Mouse (Mus musculus) retina, postnatal 7 days (tissue): ENCODE measurements around the gene Emilin2.

ENCODE experiments used
- DNase-seq: peaks from one replicate; pipeline ENCODE4 v3.0.0-alpha.2; 2012; ENCODE audit warnings: low read depth, low spot score

Emilin2 gene

DNA sequence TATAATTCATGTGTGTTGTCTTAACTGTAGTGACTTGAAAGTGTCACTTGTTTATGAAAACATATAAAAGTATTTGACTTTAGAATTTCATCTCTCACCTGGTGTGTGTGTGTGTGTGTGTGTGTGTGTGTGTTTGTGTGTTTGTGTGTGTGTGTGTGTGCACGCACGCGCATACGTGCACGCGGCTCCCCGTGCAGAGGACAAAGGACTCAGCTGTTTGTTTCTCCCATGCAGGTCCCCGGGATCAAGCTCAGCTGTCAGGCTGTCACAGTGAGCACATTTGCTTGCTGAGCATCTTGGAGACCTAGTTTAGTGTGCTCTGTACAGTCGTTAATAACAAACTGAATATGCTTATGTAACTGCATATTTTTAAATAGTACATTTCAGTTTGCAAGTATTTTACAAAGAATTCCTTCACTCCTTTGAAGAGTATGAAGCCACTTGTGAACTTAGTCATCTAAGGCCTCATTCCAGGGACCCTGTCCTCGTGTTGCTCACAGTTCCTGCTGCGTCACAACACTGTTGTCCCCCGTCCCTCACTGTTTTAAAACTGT lies 77.7 kb downstream of the Emilin2 start:
- DNase-seq: no peak

DNA sequence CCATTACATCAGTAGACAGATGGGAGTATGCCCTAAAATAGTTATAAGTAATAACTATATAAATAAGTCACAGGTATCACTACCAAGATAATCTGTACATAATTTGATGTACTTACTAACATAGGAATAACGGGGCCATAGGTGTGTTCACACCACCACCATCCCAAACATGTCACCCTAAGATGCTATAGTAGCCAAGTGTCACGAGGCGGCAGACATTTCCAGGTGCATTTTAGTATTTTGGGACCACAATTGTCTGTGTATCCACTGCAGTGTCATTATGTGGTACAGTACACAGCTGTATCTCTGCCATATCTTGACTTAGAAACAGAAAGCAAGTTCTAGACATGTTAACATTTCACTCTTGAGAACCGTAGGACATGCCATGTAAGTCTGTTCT lies 78.6 kb downstream of the Emilin2 start:
- DNase-seq: no peak

- no peak for DNase-seq
These were observed 79.8 kb downstream of the Emilin2 start for GRCm38 (mm10) chr17:71231998-71232397.

- DNase-seq: no peak
These were observed 81.6 kb downstream of the Emilin2 start for GRCm38 (mm10) chr17:71230108-71230709.

DNA sequence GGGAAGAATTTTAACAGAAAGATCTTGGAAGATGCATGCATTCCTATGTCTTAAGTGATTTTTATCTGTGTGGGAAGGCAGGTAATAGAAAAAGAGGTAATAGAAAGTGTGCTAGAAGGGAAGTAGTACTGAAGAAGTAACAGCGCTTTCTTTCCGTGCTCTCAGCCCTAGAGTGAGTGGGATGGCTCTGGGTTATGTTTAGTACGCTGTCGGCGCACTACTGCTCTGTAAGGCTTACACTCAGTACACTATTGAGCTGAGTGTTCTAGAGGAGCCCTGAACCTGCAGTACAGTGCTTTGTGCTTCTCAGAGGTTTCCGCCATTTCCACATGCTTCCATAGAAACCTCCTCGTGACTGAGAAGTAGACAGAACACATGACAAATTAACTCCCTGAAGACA lies 83.1 kb downstream of the Emilin2 start:
- DNase-seq: no peak

GRCm38 (mm10) chr17:71227128-71227895 lies 84.5 kb downstream of the Emilin2 start:
- no peak for DNase-seq

- DNase-seq: no peak
These were observed 86.7 kb downstream of the Emilin2 start for GRCm38 (mm10) chr17:71225091-71225490.

GRCm38 (mm10) chr17:71224521-71224920 lies 87.3 kb downstream of the Emilin2 start:
- DNase-seq: no peak

DNA sequence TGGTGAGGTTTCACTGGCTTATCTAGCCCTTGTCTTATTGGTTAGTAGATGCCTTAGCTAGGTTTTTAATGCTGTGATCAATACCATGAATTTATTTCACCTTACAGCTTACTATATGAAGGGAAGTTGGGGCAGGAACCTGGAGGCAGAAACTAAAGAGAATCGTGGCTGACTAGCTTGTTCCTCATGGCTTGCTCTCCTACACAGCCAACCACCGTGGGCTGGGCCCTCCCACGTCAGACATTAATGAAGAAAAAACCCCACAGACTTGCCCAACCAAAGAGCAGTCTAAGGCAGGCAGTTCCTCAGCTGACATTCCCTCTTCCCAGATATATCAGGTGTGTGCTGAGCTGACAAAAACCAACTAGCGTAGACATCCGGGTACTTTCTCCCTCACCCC lies 88.1 kb downstream of the Emilin2 start:
- no peak for DNase-seq

DNA sequence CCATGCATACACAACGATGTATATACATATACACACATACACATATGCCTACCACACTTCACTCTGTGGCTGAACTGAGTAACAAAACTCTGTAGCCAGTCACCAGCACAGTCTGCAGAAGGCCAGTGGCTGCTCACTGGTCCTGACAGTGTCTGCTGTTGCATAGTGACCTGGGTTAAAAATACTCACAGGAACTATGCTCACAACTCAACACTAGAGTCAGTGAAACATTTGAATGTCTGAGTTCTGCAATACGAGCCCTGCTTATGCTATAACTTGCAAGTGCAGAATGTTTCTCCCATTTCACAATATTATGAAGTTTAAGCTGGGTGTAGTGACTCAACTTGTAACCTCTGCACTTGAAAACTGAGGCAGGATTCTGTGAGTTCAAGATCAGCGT lies 90.4 kb downstream of the Emilin2 start:
- DNase-seq: no peak

DNA sequence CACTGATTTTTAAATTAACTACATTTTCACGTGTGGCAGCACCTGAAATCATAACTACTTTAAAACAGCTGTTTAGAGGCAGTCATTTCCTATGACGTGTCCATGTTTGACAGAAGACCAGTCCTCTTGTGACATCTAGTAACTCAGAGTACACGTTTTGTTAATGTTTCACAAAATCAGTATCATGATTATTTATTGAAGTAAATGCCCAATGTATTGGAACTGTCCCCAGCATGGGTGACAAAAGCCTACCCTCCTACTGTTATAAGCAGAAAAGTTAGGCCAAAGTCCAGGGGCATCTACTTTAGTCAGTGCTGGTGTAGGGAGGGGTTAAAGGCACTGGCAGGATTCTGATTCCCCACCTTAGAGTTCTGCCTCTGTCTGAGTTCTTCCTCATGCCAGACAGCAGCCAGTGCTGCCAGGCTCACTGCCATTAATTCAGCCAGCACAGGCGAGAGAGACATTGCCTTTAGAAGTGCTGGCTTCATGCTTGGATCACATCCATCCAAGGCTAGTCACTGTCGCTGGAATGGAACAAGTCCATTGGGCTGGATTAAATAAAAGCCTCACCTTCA lies 94.6 kb downstream of the Emilin2 start:
- no peak for DNase-seq

DNA sequence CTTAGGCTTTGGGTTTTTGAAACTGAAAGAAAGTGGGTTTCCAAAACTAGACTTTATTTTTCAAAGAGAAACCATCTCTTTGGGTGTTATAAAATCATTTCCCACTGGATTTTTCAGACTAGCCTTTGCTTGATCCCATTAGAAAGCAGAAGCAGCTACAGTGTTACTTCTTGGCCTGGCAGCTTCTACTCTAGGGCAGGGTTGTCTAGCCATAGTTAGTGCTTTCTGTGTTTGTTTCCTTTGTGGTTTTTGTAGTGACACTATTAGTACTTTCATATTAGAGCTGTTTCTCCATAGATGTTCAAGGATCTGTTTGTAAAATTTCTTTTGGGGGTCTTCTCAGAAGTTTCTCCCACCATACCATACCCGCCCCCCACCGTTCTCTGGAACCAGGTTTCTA lies 95.5 kb downstream of the Emilin2 start:
- DNase-seq: no peak

- no peak for DNase-seq
These were observed 96.4 kb downstream of the Emilin2 start for GRCm38 (mm10) chr17:71215241-71215839.

- no peak for DNase-seq
These were observed 97.1 kb downstream of the Emilin2 start for GRCm38 (mm10) chr17:71214514-71215240.

- no peak for DNase-seq
These were observed 98.1 kb downstream of the Emilin2 start for GRCm38 (mm10) chr17:71213666-71214065.

DNA sequence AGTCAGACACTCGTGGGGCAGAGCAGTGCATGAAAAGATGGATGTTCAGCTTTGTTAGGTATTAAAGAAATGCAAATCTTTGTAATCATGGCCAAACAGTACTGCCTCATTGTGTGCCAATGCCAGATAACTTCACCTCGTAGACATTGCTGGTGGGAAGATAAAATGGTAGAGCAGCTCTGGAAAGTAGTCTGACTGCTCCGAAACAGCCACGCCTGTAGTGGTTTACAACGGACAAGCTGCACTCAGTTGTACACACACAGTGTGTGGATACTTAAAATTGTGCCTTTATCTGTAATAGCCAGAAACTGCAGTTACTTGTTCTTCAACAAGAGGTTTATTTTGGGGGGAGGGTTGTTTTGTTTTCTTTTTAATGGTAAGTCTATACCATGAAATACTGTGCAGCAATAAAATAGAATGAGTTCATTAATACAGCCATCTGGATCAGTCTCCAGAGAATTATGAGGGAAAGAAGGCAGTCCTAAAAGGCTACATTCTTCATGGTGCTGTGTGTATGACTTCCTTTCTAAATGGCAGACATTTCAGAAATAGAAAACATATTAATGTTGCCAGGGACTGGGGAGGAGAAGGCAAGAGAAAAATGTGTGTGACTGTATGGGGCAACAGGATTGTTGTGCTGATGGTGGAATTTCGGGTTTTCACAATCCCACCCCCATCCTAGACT lies 99.7 kb downstream of the Emilin2 start:
- DNase-seq: no peak

- no peak for DNase-seq
These were observed 101.8 kb downstream of the Emilin2 start for GRCm38 (mm10) chr17:71209936-71210335.

GRCm38 (mm10) chr17:71208921-71209320 lies 102.9 kb downstream of the Emilin2 start:
- DNase-seq: no peak

DNA sequence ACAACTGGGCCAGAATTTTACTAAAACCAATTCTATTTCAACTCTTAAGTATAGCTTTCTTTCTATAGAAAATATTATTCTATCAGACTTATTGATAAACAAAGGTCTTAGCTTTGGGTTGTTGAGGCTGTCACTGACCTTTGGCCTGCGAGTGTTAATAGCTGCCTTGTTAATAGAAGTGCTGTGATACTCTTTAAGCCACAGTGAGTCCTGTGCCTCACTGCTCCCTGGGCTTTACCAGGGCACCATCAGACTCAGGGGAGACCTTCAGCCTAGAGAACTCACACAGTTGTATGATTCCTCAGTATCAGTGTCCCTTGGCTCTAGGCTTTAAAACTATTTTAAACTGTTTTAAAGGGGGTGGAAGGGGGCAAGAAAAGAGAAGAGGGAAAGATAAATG lies 103.4 kb downstream of the Emilin2 start:
- DNase-seq: no peak

GRCm38 (mm10) chr17:71207268-71207667 lies 104.5 kb downstream of the Emilin2 start:
- no peak for DNase-seq
